Mouse (Mus musculus) bone marrow, adult 2 months (tissue): ENCODE measurements at regions not wholly inside any gene's neighbourhood (a gene's known extent, or its start where the extent isn't known, plus 50 kb on each side); places are given as distances from the start of the nearest gene placed in this dataset.

ENCODE experiments used
- CTCF ChIP-seq: fragments of 200-500 bp; IDR thresholded peaks from 2 replicates; pipeline ENCODE4 v1.5.1; 2011; ENCODE audit warnings: low read length, control low read depth; ENCODE audit not compliant: control insufficient read depth, insufficient read depth
- POLR2A ChIP-seq: fragments of 200-500 bp; IDR thresholded peaks from 2 replicates; pipeline ENCODE4 v1.6.1; 2011; ENCODE audit warnings: low read depth, mild to moderate bottlenecking, control low read depth, low read length, borderline replicate concordance; ENCODE audit not compliant: control insufficient read depth

- no peak for TF ChIP-seq CTCF
- no peak for TF ChIP-seq POLR2A
Observed at GRCm38 (mm10) chr5:51860496-51860895, 293.0 kb upstream of the Ppargc1a start.
